Mouse (Mus musculus) layer of hippocampus, postnatal 36 days (tissue): ENCODE results near the gene Aloxe3. TPM values are rescaled to one million over a fixed set of nuclear protein-coding genes. Genes with fewer than 3 reads are reported as not detected.

Source experiments
- DNase-seq, 2 experiments: peaks; one replicate each; pipeline ENCODE4 v3.0.0; 2022
- total RNA-seq, 2 experiments: library from RNA; stranded (reverse); gene quantifications; 2 replicates each; pipeline ENCODE4 v1.2.3; 2021

Aloxe3 gene
- total RNA-seq, 2 experiments from 2014 or later = 6.6 to 6.9 TPM

DNA sequence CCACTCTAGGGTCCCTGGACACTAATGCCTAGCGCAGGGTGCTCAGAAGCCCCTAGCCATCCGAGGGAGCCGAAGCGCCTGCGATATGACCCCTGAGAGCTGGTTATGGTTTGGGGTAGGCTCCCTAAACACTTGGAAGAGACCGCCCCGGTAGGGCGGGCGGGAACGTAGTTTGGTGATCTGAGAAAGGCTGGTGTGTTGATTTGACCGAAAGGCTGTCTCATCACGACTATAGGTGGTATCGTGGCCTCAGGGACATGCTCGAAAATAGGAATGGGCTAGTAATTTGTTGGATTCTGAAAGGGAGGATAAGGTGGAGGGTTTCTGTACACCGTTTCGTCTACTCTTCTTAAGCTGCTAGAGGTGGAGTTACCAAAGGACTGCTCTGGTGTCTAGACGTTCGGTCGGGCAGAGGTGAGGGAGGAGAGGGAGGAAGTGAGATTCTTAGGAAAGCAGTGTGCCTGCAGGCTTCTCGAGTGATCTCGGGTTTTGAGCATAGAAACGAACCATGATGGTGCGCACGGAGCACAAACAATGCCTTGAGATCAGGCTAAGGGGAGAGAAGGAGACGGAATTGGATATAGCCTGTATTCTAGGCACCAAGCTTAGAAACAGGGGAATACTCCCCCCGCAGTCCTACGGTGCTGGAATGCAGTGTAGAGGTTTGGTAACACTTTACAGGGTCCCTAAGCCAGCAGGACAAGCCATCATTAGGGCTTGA is 30.0 kb upstream of the Aloxe3 start:
- DNase-seq = no peak

DNA sequence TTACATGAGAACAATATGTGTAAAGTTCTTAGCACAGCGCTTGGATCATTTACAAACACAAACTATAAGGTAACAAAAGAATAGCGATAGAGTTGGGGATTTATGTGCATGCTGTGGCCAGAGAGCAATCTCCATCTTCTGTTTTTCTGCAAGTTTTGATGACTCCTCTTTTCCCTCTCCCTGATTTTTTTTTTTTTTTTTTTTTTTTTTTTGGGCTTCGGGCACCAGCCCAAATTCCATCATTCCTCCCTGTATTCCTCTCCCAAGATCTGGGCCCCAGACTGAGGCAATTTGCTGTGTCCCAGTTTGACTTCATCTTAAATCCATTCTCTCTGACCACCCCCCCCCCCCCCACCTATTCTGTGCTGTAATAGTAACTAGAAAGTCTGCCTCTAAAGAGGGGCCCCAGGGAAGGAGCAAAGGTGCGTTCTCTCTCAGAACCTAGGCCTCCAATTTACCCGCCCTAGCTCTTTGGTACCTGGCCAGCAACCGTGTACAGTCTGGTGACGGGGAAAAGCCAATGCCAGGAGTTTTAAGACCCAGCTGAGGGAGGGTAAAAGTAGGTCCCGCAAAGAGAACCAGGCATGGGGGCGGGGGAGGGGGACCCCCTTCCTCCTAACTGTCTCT is 29.2 kb upstream of the Aloxe3 start:
- DNase-seq = no peak

DNA sequence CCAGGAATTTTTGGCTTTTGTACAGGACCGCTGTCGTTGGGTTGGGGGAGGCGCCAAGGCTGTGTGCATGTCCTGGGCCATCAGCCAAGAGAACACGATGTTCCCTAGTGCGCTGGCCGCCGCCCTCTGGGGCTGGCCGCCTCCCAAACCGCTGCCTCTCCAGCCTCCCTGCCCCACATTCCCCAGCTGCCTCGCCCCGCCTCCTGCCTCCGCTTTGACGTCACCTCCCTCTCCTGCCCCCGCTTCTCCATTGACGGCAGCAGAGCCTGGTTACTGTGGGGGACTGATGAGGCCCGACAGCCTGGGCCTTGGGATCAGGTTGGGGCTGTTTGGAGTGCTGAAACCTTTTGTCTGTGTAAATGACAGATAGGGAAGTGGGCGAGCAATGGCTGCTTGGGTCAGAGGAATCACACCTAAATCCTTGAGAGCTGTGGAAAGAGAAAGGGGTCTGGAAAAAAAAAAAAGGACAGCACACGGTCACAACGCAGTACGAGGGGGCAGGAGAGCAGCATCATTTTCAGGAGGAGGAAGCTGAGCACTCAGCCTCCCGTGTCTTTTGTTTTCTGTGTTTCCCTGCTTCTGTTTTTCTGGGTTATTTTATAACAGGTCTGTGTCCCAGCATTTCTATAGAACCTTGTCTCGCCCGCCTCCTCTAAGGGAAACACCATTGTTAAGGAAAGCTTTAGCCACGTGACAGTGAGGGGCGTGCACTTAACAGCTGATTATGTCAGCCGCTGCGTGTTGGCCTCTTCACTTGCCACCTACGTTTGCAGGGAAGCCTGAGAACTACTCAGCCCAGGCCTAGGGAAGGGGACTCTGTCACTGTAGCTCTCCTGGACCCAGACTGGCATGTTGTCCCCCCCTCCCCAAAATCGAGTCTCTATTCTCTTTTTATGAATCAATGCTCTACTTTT is 28.5 kb upstream of the Aloxe3 start:
- peak; percentile 96 to 97 for DNase-seq

DNA sequence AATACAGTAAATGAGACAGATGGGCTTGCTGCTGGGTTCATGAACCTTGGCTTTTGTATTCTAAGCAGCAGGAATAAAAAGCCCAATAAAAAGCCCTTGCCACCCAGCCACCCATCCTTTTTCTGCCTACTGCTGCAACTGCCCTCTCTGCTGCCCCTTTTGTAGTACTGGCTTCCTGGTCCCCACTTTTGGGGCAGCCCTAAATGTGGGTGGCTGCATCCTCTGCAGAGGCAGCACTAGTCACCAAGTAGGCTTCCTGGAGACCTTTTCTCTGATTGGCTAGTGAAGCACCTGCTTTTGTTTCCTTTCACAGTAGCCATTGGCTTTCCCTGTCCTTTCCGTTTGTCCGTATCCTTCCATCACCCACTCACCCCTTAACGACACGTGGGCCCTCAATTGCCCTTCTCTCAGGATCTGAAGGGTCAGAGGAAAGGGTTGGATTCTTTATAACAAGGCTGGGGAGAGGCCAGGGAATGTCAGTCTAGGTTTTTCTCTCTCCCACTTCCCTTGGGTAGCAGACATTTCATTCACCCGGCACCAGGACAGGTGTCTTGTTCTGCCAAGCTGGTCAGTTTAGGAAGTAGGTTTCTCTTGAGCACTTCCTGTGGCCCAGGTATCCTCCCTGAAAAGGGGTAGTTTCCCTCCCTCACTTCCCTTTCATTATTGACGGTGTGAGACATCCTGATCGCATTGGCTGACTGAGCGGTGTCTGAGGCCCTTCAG is 27.5 kb upstream of the Aloxe3 start:
- no peak for DNase-seq

DNA sequence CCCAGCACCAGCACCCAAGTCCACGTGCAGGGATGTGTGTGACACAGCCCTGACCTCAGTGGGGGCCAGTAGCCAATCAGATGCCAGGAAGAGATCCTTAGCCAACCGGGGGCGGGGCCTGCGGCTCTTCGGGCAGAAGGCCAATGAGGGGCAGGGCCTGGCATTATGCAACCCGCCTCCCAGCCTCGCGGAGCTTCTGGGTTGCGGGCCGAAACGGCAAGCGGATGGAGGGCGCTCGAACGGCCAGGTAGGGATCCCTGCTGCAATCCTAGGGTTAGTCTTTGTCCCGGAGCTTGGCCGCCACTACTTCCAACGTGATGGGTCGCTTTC is 27.0 kb upstream of the Aloxe3 start:
- DNase-seq = peak; percentile 96 to 98

DNA sequence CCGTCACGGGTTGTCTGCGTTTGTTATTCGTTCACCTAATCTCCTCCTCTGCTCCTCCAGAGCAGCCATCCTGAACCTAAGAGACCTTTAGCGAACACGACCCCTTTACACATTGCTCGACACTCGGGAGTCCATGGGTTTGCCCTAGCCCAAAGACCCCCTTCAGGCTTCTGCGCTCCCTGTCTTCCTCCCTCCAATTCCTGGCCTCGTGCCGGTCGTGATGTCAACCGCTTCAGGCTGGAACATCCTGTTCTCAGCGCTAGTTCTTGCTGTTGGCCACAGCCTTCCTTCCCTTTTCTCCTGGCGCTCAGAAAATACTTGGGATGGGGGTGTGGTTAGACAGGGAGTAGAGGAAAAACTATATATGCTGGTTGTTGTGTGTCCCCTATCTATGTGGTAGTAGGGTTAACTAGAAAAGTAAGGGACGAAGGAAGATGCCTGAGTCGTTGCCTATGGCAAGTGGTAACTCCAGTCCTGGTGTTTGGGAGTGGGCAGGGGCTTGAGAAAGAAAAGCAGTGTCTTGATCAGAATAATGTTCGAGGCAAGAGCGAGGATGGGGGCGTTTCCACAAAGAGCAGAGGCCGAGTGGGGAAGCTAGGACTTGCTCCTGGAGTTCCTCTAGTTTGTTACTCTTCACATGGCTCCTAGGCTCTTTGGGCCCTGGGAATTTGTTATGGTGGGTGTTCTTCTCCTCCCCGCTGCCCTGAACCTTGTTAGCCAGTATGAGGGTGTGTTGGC is 26.4 kb upstream of the Aloxe3 start:
- peak; percentile 67 to 73 for DNase-seq

DNA sequence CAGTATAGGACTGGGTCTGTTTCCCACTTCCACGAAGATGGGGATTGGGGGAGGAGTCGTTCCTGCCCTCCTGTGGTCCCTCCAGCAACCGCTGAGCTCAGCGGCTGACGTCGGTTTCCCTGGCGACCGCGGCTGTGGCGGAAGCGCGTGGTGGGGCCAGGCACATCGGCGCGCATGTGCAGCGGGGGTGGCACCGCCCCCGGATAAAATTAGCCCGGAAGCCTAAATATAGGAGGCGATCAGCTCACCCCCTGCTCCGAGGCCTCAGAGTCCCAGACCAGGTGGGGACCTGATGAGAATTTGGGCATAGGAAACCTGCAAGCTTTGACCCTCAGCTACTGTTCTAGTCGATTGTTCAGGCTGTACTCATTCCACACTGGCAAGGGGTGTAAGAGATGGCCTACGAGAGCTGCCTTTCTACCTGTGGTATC is 25.8 kb upstream of the Aloxe3 start:
- DNase-seq = peak; percentile 93 to 94

DNA sequence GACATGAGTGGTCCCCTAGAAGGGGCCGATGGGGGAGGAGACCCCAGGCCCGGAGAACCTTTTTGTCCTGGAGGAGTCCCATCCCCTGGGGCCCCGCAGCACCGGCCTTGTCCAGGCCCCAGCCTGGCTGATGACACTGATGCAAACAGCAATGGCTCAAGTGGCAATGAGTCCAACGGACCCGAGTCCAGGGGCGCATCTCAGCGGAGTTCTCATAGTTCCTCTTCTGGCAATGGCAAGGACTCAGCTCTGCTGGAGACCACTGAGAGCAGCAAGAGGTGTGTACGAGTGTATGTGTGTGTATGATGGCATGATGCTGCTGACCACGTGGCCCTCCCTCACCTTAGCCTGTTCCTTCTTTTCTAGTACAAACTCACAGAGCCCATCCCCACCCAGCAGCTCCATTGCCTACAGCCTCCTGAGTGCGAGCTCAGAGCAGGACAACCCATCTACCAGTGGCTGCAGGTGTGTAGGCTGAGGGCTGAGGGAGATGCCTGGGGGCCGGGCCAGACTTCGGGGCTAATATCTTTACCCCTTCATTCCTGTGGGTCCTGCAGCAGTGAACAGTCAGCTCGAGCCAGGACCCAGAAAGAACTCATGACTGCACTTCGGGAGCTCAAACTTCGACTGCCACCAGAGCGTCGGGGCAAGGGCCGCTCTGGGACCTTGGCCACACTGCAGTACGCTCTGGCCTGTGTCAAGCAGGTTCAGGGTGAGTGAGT is 24.9 kb upstream of the Aloxe3 start:
- DNase-seq = no peak

DNA sequence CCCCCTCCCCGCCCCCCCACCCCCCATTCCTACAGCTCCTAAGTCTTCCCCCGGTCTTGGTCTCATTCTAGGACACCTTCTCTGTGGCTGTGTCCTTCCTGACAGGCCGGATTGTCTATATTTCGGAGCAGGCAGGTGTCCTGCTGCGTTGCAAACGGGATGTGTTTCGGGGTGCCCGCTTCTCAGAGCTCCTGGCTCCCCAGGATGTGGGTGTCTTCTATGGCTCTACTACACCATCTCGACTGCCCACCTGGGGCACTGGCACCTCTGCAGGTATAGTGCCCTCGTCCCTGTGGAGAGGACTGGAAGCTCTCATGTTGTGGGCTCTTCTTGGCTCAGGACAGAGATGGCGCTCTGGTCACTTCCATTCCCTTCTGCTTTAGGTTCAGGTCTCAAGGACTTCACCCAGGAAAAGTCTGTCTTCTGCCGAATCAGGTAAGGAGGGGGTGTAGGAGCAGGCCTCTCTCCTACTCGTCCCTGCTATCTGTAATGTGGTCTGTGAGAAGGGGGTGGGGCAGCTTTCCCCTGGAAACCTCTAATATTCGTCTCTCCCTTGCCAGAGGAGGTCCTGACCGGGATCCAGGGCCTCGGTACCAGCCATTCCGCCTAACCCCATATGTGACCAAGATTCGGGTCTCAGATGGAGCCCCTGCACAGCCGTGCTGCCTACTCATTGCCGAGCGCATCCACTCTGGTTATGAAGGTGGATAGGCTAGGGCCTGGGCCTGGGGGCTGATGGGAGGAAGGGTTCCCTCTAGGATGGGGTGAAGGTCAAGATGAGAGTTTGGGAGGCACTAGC is 23.9 kb upstream of the Aloxe3 start:
- no peak for DNase-seq

DNA sequence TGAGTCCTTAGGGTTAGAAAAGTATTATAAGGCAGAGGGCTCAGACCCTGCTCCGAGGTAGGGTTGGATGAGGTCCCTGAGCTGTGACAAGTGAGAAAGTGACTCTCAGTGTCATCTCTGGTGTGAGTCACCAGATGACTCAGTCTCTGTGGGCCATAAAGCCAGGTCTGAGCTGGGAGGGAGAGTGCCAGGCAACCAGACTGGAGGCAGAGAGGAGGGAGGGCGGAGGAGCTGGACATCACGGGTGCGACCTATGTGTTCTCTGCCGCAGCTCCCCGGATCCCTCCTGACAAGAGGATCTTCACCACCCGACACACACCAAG is 23.3 kb upstream of the Aloxe3 start:
- no peak for DNase-seq

DNA sequence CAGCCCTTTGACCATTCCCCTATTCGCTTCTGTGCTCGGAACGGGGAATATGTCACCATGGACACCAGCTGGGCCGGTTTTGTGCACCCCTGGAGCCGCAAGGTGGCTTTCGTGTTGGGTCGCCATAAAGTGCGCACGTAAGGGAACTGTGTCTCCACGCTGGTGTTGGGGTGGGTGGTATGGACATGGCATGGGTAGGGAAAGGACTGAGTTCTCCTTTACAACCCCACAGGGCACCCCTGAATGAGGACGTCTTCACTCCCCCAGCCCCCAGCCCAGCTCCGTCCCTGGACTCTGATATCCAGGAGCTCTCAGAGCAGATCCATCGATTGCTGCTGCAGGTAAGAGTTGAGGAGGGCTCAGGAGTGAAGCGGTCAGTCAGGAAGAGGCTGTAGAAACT is 22.6 kb upstream of the Aloxe3 start:
- DNase-seq = no peak

DNA sequence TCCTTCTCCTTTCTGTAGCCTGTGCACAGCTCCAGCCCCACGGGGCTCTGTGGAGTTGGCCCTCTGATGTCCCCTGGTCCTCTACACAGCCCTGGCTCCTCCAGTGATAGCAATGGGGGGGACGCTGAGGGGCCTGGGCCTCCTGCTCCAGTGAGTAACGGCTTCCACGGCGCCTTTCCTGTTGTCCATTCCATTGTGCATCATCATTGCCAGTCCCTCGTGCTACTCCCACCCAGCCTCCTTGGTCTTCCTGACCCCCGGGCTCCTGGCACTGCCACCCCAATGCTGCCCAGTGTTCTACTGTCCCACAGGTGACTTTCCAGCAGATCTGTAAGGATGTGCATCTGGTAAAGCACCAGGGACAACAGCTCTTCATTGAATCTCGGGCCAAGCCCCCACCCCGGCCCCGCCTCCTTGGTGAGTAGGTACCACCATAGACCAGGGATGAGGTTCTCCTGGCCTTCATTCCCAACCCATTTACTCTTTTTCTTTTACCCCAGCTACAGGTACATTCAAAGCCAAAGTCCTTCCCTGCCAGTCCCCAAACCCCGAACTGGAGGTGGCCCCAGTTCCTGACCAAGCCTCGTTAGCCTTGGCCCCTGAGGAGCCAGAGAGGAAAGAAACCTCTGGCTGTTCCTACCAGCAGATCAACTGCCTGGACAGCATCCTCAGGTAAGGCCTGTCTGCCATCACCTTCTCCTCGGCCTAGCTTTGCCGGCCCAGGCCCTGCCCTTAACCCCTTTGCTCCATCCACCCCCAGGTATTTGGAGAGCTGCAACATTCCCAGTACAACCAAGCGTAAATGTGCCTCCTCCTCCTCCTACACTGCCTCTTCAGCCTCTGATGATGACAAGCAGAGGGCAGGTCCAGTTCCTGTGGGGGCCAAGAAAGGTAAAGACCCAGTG is 21.9 kb upstream of the Aloxe3 start:
- DNase-seq = no peak

DNA sequence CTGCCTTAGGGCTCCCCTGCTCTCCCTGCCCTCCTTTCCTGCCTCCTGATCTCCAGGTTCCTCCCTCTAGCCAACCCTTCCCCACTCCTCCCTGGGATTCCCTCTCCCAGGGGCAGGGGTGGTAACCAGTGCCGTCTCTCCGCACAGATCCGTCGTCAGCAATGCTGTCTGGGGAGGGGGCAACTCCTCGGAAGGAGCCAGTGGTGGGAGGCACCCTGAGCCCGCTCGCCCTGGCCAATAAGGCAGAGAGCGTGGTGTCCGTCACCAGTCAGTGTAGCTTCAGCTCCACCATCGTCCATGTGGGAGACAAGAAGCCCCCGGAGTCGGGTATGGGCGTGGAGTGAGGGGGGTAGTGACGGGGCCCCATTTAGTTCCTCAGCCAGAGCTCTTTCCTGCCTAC is 21.2 kb upstream of the Aloxe3 start:
- DNase-seq = no peak

DNA sequence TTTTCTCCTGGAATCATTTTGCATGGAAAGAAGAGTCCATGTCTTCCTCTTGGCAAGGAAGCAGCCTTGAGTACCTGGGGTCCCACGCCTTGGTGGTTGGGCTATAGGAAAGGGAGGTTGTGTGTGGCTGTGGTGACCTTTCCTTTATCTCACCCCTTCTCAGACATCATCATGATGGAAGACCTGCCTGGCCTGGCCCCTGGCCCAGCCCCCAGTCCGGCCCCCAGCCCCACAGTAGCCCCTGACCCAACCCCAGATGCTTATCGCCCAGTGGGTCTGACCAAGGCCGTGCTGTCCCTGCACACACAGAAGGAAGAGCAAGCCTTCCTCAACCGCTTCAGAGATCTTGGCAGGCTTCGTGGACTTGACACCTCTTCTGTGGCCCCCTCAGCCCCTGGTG is 20.5 kb upstream of the Aloxe3 start:
- no peak for DNase-seq

DNA sequence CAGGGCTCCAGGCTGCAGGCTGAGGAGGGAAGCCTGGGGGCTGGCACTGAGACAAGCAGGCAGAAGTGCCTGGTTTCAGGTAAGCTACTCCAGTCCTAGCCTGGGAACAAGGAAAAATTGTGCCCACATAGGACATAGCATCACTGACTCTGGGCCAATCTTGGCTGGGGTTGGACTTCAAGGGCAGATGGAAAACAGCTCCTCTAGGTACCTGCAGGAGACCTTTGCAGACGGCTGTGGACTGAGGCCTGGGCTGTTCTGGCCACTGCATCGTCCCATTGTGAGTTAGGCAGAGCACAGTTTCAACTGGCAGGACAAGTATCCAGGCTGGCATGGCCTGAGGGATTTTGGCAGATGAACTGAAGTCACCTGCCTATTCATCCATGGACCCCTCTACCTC is 19.9 kb upstream of the Aloxe3 start:
- DNase-seq = no peak

DNA sequence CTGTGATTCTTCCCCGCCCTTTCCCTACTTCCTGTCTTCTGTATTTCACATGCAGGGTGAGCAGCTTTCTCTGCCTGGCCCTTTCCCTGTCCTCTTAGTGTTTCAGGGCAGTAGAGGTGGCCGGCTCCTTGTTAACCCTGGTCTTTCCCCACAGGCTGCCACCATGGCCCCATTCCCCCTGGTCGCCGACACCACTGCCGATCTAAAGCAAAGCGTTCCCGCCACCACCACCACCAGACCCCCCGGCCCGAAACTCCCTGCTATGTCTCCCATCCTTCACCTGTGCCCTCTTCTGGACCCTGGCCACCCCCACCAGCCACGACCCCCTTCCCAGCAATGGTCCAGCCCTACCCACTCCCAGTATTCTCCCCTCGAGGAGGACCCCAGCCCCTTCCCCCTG is 19.4 kb upstream of the Aloxe3 start:
- no peak for DNase-seq

DNA sequence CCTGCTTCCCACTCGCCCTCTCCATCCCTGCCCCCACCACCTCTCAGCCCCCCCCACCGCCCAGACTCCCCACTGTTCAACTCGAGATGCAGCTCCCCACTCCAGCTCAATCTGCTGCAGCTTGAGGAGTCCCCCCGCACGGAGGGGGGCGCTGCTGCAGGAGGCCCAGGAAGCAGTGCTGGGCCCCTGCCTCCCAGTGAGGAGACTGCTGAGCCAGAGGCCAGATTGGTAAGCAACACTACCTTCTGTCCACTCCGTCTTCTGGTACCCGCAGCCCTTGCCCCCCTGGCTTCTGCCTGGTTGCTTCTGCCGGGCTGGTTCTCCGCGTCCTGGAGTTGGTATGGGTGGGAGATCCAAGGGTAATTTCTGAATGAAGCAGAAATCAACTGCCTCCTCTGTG is 18.9 kb upstream of the Aloxe3 start:
- no peak for DNase-seq

DNA sequence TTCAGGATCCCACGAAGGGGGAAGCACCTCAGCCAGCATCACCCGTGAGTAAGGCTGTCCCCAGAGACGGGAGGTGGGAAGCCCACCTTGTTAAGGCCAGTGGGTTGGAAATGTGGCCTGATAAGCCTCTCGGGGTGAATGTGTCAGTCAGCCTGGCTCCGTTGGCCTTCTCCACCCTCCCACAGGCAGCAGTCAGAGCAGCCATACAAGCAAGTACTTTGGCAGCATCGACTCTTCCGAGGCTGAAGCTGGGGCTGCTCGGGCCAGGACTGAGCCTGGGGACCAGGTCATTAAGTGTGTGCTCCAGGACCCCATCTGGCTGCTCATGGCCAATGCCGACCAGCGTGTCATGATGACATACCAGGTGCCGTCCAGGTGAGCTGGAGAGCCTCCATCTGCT is 18.0 kb upstream of the Aloxe3 start:
- DNase-seq = no peak

DNA sequence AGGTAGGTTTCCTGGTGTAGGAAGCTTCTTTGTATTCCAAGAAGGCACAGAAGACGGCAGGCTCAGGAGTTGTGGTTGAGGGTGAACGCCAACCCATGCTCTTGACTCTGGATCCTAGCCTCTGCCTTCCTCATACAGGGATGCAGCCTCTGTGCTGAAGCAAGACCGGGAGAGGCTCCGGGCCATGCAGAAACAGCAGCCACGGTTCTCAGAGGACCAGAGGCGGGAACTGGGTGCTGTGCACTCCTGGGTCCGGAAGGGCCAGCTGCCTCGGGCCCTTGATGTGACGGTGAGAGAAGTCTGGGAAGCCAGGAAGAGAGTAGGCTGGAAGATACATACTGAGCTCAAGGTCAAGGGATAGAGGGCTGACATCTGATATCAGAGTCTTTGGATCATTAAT is 17.5 kb upstream of the Aloxe3 start:
- no peak for DNase-seq
